Mouse (Mus musculus) cerebellum, adult 11-12 months (tissue): ENCODE data around the gene Srr.

Source experiments
- DNase-seq: peaks from one replicate; pipeline ENCODE4 v3.0.0; 2022

The Srr gene

DNA sequence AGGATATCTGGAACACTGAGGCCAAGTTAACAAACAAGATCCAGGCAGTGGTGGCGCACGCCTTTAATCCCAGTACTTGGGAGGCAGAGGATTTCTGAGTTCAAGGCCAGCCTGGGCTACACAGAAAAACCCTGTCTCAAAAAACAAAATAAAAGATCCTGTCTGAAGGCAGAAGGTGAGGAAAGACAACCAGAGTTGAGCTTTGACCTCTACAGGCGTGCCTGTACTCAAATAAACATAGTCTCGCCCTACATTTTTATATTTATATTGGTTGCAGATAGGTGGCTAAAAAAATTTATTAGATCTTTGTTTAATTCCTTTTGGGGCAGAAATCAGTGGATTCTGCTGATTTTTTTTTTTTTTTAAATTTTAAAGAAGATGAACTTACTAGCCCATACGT, 23.3 kb downstream of the Srr start:
- DNase-seq: no peak

DNA sequence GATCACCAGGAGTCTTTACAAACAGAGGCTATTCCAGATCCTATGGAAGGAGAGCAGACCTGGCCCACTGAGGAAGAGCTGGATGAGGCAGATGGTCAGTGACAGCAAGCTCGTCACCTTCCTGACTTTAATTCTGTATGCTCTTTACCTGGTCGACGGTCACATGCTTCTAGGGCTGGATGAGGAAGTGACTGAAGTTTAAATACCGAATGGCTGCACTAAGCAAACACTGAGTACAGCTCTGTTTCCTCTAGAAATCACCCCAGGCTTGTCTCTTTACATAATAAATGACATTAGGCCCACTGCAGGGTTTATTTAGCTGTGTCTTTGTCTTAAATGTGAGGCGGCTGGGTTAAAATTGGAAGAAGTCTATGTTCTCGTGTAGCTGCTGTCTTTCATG, 24.2 kb downstream of the Srr start:
- no peak for DNase-seq

DNA sequence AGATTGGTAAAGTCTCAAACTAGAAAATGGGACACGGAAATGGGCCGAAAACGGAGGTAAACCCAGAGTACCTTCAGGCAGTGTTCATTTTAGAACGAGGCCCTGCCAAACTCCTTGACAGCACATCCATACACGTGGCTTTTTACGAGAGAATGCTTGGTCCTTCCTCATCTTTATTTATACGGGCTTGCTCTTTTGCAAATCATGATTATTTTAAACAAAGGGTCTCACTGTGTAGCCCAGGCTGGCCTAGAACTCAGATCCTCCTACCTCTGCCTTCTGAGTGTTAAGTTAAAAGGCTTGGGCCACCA, 27.3 kb downstream of the Srr start:
- DNase-seq: no peak

DNA sequence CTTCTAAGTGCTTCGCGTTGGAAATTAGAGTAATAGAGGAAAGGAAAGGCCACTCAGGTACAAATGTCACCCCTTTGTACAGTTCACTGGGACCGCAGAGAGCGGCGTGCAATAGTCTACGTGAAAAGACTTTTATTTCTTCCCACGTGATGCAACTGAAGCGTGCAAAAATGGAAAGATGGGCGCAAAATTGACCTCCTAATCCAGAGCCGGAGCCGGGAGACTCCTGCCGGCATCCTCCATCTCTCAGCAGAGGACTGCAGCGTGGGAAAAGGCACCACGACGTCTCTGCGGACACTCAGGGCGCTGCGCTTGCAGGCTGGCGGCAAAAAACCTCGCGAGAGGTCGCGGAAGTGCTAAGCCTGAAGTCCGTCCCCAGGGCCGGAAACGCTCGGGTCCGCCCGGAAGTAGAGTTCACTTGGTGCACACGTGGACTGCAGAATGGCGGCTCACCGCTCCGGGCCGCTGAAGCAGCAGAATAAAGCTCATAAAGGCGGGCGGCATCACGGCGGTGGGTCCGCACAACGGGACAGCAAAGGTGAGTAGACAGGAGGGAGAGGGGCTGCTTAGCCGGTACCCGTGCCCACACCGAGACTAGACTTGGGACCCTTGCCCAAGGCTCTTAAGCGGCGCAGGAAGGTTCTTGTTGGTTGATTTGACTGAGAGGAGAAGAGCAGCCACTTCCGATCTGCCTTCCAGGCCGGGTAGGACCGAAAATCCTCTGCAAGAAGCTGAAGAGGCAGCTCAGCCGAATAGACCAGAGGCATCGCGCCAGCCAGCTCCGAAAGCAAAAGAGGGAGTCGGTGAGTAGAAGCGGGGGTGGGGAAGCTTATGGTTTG, 27.9 kb downstream of the Srr start, which contains the start of gene Tsr1:
Tsr1 (plus strand) TSS at position 394 of the 839 bp plus-strand sequence.
- DNase-seq: peak; percentile 89

DNA sequence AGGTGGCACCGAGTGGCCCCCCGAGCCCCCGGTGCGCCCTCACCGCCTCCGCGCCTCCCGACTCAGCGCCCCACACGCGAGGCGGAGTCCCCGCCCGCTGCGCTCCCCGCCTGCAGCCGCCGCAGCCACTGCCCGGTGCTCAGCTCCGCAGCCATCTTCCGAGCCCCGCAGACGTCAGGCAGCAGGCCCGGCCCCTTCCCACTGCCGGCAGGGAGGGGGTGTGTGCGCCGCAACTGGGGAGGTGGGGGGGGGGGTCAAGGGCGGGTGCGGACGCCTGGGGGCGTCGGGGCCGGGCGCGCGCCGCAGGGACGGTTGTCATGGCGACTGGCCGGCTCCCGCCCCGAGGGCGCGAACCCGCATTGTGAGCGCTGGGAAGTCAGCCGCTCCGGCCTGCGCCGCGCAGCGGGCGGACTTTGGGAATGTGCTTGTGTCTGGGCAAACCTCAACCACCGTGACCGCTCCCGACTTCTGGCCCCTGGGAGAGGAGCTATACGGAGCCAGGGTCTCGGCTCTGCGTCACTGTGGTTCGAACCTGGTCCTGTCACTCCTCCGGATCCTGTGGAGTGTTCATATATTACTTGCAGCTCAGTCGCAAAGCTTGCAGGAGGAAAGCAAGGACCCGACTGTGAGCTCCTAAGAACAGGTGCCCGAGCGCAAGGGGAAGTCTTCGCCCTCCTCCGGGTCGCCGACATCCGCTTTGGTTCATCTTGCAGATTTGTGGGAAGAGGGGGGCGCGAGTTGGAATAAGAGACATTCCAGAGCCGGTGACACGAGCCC, 28.7 kb downstream of the Srr start, which contains the start of gene Sgsm2:
Sgsm2 (minus strand) TSS at position 160 of the 777 bp plus-strand sequence.
- DNase-seq: peak; percentile 69

DNA sequence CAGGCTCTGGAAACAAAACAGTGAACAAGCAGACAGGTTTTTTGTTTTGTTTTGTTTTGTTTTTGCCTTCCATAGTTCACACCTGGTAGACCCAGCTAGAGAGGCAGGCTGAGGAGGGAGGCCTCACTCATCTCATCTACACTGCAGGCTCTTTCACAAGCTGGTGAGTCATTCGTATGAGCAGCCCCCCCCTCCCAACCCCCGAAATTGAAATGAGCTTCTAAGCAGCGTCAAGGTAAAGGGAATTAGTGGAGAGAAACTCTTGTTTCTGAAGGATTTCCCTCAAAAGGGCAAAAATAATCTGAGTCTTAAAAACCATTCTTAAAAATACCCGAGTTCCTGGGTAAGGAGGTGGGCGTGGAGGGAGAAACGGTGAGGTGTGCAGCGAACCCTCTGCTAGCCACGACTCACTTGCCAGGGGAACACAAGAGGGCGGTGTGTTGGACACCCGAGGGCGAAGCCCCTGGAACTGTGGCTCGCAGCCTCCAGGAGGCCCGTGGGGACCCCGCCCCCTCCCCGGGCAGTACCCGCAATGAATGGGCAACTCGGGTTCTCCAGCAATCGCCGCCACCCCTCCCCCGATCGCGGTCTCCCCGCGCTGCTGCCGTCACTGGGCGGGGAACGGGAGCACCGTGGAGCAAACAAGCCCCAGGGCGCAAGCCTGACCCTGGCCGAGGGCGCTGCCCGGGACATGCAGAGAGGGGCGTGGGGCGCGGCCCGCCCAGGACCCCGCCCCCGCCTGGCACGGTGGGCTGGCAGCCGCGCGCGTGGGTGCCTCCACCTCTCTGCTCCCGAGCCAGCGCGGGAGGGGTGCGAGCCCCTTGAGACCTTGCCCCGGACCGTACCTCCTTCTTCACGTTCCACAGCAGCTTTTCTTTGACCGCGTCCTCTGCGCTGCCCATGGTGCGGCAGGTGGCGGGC, 29.5 kb downstream of the Srr start:
- DNase-seq: peak; percentile 73

DNA sequence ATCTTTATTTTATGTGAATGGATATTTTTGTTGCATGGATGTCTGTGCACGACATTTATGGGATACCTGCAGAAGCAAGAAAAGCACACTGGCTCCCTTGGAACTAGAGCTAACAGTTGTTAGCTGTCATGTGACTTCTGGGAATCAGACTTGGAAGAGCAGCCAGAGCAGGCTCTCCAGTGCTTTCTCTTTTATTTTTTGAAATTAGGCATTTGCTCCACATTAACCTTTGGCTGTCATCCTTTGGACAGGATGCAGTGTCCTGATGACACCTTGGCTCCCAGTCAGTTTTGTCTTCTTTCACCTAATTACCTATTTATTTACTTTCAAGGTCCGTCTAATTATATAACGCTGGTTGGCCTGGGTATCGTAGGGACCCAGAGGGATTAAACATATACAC, 31.1 kb downstream of the Srr start:
- DNase-seq: no peak

DNA sequence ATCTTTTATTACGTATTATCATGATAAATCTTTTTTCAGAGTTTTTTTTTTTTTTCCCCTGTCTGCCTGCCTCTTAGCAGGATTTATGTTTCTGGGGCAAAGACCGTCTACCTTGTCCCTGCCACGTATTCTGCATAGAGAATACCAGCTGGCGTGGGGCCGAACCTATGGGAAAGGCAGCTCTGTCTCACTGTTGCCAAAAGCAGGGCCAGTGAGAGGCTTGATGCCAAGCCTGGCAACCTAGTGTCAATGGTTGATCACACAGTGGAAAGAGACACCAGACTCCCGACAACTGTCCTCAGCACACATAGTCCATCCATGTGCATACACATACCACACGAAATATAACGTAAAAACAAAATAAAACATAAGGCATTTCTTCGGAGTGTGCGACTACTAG, 42.6 kb downstream of the Srr start:
- peak; percentile 80 for DNase-seq

DNA sequence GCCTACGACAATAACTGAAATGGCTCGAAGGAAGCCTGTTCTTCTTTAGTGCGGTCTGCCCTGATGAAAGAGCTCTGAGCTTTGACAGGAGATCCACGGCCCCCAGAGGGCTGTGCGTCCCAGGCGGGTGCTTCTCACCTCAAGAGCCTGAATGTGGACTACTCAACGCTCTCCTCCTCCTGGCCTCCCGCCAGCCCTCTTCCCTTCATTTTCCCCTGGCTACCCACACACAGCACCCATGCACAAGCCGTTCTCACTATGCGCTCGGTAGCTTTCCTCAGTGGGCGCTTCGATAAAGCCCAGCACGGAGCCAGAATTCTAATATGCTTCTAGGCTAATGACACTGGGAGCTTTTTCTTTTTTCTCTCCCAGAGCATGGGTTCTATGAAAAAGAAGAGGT, 43.8 kb downstream of the Srr start:
- DNase-seq: no peak

DNA sequence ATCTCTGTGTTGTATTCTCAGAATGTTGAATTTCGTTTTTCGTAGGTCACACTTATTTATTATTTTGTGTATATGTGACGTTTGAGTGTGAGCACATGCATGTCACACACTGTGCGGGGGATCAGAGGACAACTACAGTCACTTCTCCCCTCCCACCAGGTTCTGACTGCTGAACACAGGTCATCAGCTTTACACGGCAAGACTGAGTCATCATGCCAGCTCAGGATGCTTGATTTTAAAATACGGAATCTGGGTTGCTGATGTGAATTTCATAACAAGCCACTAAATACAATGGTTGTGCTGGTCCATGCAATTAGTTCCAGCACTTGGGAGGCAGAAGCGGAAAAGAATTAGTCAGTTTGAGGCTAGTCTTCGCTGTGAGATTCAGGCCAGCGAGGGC, 44.7 kb downstream of the Srr start:
- no peak for DNase-seq

DNA sequence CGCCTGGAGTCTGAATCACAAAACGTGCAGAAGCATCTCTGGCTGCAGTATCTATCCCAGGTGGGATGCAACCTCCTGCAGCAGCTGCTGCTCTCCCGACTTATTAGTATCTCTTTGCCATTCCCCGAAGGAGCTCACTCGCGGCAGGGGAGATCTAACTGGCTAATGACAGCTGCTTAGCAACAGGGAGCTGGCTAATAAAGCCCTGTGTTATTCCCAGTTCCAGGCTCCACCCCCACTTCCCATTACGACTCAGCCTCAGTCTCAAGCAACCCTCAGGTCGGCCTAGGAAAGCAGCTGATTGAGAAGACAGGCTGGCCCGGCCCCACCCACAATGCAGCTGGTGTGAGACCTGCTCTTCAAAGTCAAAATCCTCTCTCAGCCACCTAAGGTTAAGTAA, 48.9 kb downstream of the Srr start:
- peak; percentile 73 for DNase-seq

DNA sequence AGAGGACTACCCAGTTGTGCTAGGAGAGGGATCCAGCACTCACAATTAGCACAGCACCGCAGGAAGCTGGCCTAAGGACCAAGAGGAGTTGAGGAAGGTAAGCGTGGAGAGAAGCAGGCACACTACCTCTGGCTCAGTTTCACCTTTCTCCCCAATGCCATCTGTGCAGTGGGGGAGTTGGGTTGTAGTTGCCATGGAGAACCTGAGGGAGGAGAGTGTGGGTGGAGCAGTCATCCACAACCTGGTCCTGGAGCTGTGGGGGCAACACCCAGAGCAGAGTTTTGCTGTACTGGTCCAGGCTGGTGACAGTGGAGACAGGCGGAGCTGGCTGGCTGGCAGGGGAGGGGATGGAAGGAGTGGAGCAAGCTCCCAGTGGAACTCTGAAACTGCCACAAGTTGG, 51.1 kb downstream of the Srr start:
- DNase-seq: peak; percentile 66

DNA sequence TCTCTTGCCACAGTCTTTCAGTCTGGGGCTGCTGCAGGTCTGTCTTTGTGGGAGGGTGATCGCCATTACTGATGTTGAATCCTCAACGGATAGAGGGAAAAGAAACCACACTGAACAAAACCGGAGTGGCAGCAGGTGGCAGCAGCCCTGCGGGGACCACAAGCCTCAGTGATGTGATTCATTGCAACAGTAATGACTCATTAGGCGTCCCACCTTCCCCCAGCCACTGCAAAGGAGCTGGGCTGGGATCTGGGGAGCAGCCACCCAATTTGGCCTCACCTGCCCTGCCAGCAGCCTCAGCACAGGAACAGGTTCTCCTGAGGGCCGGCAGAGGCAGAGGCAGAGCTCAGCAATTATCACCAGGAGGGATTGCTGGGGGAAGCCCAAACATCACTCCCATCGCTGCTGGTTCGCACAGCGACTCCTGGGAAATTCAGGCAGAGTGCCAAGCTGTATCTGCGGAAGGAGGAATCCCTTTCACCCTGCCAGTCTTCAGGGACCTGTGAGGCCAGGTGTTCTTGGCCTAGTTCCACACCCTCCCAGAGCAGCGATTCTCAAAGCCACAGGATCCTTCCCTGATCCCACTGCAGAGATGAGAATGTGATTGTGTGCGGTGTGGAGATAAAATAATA, 54.6 kb downstream of the Srr start:
- no peak for DNase-seq

DNA sequence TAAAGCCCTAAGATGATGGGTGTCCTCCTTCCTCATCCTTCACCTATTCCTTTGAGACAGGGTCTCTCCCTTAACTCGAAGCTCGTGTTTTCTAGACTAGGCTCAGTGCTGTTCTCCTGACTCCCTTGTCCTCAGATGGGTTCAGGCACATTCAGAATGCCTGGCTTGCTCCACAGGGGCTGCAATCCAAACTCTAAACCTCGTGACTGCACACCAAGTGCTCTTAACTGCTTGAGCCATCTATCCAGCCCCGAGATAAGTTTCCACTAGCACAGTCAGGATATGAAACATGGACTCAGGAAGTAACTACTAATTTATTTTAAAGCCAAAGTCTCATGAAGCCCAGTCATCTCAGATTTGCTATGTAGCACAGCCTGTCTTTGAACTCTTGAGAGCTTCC, 55.2 kb downstream of the Srr start:
- no peak for DNase-seq

DNA sequence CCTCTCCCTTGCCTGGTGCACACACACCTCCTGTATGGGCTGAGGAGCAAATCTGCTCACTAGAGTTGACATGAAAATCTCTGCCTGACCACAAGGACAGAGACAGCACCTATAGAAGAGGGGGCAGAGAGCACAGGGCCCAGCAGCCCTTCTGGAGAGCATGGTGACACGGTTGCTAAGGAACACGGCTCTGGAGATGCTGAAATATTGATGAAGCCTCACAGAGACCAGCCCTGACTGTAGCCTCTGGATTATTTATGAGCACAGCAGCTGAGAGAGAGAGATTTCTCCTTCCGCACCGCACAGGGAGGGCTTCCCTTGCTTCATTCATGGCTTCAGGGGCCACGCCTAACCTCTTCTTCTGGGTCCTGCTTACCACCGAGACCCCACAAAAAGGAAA, 56.1 kb downstream of the Srr start:
- DNase-seq: peak; percentile 37

DNA sequence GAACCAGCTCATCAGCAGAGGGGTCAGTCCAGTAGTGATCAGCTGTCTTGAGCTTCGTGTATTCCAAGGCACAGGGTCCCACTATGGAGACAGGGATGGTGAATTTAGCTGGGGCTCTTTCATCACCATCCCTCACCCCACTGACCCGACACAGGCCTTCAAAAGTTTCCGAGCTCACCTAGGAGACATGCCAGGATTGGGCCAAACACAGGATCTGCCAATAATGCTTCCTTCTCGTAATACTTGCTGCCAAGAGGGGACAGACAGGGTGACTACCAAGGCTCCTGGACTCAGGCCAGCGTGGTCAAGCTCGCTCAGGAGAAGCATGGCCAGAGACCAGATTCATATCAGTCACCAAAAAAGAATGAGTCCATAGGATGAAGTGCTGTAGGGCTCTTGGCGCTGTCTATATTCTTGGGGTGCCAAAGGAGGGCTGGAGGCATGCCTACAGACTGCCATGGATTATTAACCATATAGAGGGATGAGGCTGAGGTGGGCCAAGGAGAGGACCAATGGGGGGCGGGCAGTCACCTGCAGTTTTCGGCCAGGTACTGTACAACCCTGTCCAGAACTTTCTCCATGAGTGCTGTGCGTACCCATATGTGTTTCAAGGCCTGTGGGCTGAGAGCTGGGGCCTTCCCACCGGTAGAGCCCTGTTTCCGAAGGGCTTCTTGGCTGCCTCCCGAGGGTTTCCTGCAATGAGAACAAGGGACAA, 57.5 kb downstream of the Srr start:
- peak; percentile 71 for DNase-seq

DNA sequence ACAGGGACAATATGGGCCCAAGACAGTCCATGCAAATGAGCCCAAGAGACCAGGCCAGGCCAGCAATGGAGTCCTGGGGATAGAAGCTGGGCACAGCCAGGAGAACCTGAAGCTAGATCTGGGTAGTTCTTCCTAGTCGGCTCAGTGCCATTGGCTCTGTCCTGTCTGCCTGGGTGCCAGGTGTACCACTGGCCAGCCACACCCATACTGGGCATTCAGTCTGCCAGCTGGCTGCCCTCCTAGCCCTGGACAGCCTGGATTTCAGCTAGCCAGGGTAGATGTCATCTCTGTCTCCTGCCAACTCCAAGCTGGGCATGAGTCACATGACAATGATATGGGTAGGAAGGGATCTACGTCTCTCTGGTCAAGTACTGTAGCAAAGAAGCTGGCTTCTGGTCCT, 58.6 kb downstream of the Srr start:
- peak; percentile 97 for DNase-seq

DNA sequence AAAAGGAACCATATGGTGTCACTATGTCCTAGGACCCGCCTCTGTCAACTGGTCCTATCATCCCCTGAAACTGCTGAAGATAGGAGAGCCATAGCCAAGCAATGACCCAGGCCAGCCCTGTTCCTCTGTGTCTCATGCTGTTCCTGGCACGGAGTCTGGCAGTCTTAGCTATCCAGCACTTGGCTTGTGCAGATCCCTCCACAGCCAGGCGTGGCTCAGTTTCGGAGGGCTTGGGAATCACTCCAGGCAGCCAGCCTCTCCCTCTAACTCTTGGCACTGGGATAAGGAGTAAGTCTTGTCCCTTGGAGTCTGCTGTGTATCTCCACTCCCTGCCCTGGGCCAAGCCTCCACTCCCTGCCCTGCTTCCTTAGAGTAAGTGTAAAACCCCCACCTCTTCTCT, 59.1 kb downstream of the Srr start:
- peak; percentile 93 for DNase-seq

DNA sequence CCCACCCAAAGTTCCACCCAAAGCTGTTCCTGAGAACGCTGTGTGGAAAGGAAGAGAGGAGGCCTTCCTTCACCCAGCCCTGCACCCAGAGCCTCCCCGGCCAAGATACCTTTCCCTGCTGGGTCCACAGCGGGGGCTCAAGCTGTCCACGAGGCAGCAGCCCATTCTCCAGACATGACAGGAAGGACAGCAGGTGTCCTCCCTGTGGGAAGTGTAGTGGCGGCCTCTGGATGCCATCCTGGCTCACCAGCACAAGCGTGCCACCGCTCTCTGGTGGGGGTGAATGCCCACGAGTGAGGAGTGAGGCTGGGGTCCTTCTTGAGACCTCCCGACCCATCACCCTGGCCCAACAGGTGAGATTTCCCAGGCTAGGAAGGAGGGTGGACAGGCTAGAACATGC, 60.5 kb downstream of the Srr start:
- peak; percentile 54 for DNase-seq

DNA sequence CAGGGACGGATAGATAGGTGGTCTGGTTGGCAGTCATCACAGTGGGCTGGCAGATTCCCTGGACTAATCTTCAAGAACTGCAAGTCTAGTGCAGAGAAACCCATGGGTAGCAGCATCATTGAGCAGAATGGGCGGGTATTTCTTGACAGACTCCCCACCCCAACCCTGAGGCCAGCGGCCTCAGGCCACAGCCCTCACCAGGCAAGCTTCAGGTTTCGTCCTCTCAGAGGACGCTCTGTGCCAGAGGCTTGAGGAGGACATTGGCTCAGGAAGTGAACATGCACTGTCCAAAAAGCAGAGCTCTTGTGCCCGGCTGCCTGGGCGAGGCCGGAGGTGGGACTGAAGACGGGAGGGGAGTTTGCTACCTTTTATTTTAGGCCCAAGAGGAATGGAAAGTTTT, 61.3 kb downstream of the Srr start:
- peak; percentile 23 for DNase-seq

DNA sequence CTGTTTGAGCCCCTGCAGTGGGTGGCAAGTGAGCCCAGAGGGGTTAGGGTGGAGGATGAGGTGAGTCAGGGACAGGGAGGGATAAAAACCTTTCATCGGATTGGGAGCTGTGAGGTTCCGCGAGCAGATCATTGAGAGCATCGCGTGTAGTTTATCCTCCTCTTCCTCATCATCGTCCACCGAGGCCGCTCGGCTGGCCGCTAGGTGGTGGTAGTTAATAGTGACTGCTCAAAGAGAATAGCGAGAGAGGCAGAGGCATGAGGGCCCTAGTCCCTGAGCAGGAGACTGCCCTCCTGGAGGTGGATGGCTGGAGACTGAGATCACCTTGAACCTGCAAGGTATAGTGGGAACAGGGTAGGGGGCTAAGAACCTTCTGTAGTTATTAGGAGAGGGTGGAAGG, 62.3 kb downstream of the Srr start:
- DNase-seq: peak; percentile 26

DNA sequence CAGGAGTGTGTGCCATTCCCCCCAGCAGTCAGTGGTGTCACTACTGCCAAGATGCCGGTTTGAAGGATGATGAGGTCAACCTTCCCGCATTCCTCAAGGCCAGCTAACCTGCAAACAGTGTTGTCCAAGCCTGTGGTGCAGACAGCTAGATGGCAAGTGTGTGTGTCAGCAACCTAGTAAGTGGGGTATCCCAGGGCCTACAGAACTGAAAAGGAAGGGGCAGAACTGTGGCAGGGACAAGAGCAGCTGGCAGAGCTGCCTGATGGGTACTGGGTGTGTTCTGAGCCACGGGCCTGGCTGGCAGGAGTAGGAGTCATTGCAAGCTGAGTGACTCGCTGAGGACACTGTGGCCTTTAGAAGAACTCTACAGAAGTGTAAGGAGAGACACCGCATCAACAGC, 63.6 kb downstream of the Srr start:
- peak; percentile 18 for DNase-seq
